Mouse (Mus musculus): ENCODE data around the gene Nkiras1. TPM values are rescaled to one million over a fixed set of nuclear protein-coding genes. Genes with fewer than 3 reads are reported as not detected.

The Nkiras1 gene
- total RNA-seq, 2 experiments from 2014 or later: 97.8 to 112 TPM

DNA sequence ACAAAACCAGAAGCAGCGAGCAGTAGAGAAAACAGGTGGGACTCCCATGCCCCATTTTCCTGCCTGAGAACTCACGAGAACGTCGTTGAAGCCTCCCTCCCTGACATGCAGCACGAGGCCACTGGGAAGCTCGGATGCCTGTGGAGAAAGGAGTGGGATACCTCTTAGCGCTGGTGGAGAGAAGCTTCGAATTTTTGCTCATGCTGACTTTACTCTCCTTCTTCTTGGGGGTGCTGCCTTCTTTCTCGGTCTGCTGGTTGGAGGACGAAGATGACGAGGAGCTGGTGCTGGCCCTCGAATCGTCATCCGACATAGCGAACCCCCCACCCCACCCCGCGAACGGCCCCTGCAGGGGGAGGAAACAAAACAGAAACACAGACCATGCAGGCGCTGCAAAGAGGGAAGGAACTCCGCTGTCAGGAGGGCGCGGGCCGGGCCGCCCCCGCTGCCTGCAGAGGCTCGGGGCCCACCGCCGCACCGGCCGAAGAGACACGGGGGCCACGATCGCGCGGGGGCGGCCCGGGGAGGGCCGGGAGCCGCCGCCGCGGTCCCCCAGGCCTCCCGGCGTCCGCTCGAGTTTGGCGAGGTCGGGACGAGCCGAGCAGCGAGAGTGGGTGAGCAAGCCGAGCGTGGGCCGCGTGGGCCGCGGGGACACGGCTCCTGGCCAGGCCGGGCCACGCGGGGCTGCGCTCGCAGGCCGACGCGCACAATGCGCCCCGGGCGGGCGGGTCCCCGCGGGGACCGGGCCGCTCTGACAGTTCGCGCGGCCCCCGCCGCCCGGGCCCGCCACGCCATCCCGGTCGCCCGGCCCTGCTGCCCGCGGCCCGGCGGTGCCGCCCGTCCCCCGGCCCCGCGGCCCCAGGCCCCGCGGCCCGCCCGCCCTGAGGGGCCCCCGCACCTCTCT, 60.1 kb downstream of the Nkiras1 start:
- intact Hi-C loops (cut with DNase I): loop anchor here (2.0 kb wide), 1 partner anchor 60 kb away; the partner anchor contains the start of genes Nkiras1 and Rpl15
- peak; percentile 36 to 51 for DNase-seq (ENCODE audit: low spot score in 2 of 2)

DNA sequence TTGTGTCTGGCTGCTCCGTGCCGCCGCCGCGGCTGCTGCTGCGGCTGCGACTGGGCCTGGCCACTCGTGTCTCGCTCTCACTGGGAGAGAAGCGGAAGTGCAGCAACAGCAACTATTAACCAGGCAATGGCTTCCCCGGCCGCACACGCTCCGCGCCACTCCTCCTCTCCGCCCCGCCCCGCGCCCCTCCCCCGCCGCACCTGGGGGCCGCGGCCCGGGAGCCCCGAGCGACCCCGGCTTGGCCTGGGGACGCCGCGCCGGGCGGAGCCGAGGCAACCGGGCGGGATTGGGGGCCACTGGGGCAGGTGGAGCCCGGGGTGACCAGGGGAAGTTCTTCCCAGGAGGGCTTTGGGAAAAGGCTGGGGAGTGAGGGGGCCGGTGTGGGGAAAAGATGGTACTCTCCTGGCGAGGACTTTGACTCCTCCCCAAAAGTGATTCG, 60.8 kb downstream of the Nkiras1 start, which contains the start of gene Ube2e1:
Gene Ube2e1 (minus strand): TSS at position 167 of the 439 bp plus-strand sequence.
- DNase-seq (ENCODE audit: low spot score in 2 of 2): peak; percentile 68 to 72
- intact Hi-C loops (cut with DNase I): loop anchor here (2.0 kb wide), 1 partner anchor 61 kb away; the partner anchor contains the start of genes Nkiras1 and Rpl15

Other genes starting within 250 kb of the Nkiras1 start
- gene Nr1d2, start 32.0 kb upstream of the Nkiras1 start, total RNA-seq (2021): 10 to 100 TPM; 69.8 to 90.9 TPM
- 100 to 1,000 TPM; 381 to 393 TPM for gene Rpl15, start 255 bp downstream of the Nkiras1 start, total RNA-seq (2021)
- gene Ube2e1, start 60.7 kb downstream of the Nkiras1 start, total RNA-seq (2021): 100 to 1,000 TPM; 116 to 119 TPM

Data from left cerebral cortex, postnatal 25 days (tissue).